Mouse (Mus musculus) heart, embryonic 12.5 days (tissue): Measurements from ENCODE around the gene Eif2b3. TPM values are rescaled to one million over a fixed set of nuclear protein-coding genes. Genes with fewer than 3 reads are reported as not detected.

ENCODE experiments used
- ATAC-seq: fragments of 200-750 bp; cut with Nextera tagmentation; 2 replicates; pipeline ENCODE4 v1.8.0; 2017; ENCODE audit warnings: moderate TSS enrichment, moderate library complexity; ENCODE audit not compliant: insufficient number of reproducible peaks, low FRiP score
- H3K27ac ChIP-seq: fragments of 300-500 bp; sonication (generic); 2 replicates; pipeline ENCODE4 v1.5.1; 2016; ENCODE audit warnings: mild to moderate bottlenecking, moderate library complexity; ENCODE audit not compliant: poor library complexity, severe bottlenecking
- H3K27me3 ChIP-seq: fragments of 300-500 bp; sonication (generic); replicated peaks from 2 replicates; pipeline ENCODE4 v1.6.1; 2016; ENCODE audit warnings: mild to moderate bottlenecking, moderate library complexity
- H3K36me3 ChIP-seq: fragments of 300-500 bp; sonication (generic); 2 replicates; pipeline ENCODE4 v1.6.1; 2016; ENCODE audit warnings: mild to moderate bottlenecking, moderate library complexity
- H3K4me1 ChIP-seq: fragments of 300-500 bp; sonication (generic); replicated peaks from 2 replicates; pipeline ENCODE4 v1.6.1; 2016; ENCODE audit warnings: mild to moderate bottlenecking
- H3K4me2 ChIP-seq: fragments of 300-500 bp; sonication (generic); 2 replicates; pipeline ENCODE4 v1.6.1; 2016; ENCODE audit warnings: mild to moderate bottlenecking, moderate library complexity
- H3K4me3 ChIP-seq: fragments of 300-500 bp; sonication (generic); 2 replicates; pipeline ENCODE4 v1.5.1; 2016; ENCODE audit warnings: mild to moderate bottlenecking
- H3K9ac ChIP-seq: fragments of 300-500 bp; sonication (generic); 2 replicates; pipeline ENCODE4 v1.6.1; 2016; ENCODE audit warnings: mild to moderate bottlenecking, moderate library complexity
- H3K9me3 ChIP-seq: fragments of 300-500 bp; sonication (generic); replicated peaks from 2 replicates; pipeline ENCODE4 v1.6.1; 2016; ENCODE audit warnings: mild to moderate bottlenecking, moderate library complexity
- WGBS: fragments of 180-500 bp; shearing (Covaris S2); methylation state at CpG from one replicate; pipeline ENCODE4 v1.1.7; 2016; 5-methylcytosine and 5-hydroxymethylcytosine counted together
- polyA plus RNA-seq: library from polyadenylated mRNA; unstranded; fragments of >200 nt; fragmentation: Nextera tagmentation; extraction: Ambion mirVana; gene quantifications from 2 replicates; pipeline ENCODE4 v1.2.1, GENCODE M21; 2016

The Eif2b3 gene
- polyA plus RNA-seq, 1 experiment from 2014 or later = 29.2 TPM

DNA sequence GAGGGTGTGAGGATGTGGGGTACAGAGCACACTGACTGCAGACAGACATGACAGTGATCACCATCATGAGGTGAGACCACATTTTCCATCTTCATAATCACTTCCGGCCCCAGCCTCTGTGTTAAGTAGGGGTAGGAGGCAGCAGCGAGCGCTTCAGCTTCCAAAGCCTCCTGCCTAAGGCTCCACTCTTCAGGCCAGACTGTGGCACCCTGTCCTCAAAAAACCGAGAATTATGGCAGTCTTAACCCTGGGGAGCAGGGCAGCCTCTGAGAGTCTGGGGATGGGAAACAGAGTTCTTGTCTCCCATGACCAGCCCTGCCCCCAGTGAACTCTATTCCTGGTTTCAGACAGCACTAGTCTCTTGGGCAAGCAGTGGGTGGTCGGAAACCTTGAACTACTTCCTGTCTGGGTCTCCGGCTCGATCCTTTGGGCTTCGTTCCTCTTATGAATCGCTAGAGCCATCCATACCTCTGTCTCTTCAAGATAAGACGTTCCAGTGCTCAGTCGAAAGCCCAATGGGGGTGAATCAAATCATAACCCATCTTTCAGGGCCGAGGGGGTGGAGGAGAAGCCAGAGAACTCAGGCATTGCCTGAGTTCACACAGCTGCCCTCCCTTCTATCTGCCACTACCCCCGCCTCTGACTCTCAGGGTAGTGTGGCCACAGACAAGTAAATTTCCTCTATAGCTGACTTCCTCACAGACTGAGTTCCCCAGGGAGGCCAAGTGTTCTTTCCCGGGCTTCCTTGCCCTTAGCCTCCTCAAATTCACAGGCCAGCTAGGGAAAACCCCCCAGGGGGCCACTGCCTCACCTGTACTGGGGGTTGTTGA lies 105.5 kb downstream of the Eif2b3 start:
- Histone ChIP-seq H3K27me3 (peaks cover 3% of the 10 kb centered on the region; the same call in 1 of the 2 replicates), H3K27ac (peak overlapping the region; percentile 61), H3K9ac (peak overlapping the region; percentile 16; the same call in 1 of the 2 replicates), H3K4me2 (0 out of 2 replicates have a peak overlapping the region, but pooled peaks have one; percentile 4), H3K4me1 (peaks cover 24% of the 10 kb centered on the region), H3K4me3 (no peak overlapping the region), H3K9me3 (no peaks in the 10 kb centered on the region), H3K36me3 (peaks cover 13% of the 10 kb centered on the region)
- 50% methylated on average over 14 of the region's 14 CpGs for WGBS
- ATAC-seq = no peak

- H3K27ac ChIP-seq = peak within 1 kb of the TSS; percentile 74
- H3K4me3 ChIP-seq = no peak within 1 kb of the TSS
- no peaks in the 10 kb centered on the region for H3K9me3 ChIP-seq
- peak within 1 kb of the TSS; percentile 16; the same call in 1 of the 2 replicates for H3K9ac ChIP-seq
- 0 out of 2 replicates have a peak within 1 kb of the TSS, but pooled peaks have one; percentile 4 for H3K4me2 ChIP-seq
- 41% methylated on average over 8 of the region's 8 CpGs for WGBS
- H3K4me1 ChIP-seq = peaks cover 21% of the 10 kb centered on the region
- H3K36me3 ChIP-seq = peaks cover 13% of the 10 kb centered on the region
- peaks cover 6% of the 10 kb centered on the region; the same call in 1 of the 2 replicates for H3K27me3 ChIP-seq
- peak; percentile 24; the same call in 1 of the 2 replicates for ATAC-seq
Measured at GRCm38 (mm10) chr4:117125348-117125909, 106.2 kb downstream of the Eif2b3 start, which contains the start of gene Btbd19. Btbd19 (minus strand) TSS chr4:117125725.

- peaks cover 21% of the 10 kb centered on the region for H3K4me1 ChIP-seq
- peak overlapping the region; percentile 16; the same call in 1 of the 2 replicates for H3K9ac ChIP-seq
- peak overlapping the region; percentile 74 for H3K27ac ChIP-seq
- no peaks in the 10 kb centered on the region for H3K9me3 ChIP-seq
- WGBS = 38% methylated on average over 15 of the region's 15 CpGs
- no peak overlapping the region for H3K4me2 ChIP-seq
- H3K4me3 ChIP-seq = no peak overlapping the region
- H3K27me3 ChIP-seq = peaks cover 12% of the 10 kb centered on the region; the same call in 1 of the 2 replicates
- H3K36me3 ChIP-seq = peaks cover 13% of the 10 kb centered on the region
- peak; percentile 79 for ATAC-seq
Measured at GRCm38 (mm10) chr4:117125910-117126674, 106.9 kb downstream of the Eif2b3 start.

GRCm38 (mm10) chr4:117126675-117127290 lies 107.6 kb downstream of the Eif2b3 start, which contains the start of gene Tctex1d4:
Tctex1d4 (plus strand) TSS chr4:117126794.
- Histone ChIP-seq H3K4me3 (no peak within 1 kb of the TSS), H3K9ac (peak within 1 kb of the TSS; percentile 16; the same call in 1 of the 2 replicates), H3K36me3 (peaks cover 13% of the 10 kb centered on the region), H3K4me1 (peaks cover 21% of the 10 kb centered on the region), H3K27me3 (peaks cover 18% of the 10 kb centered on the region), H3K9me3 (no peaks in the 10 kb centered on the region), H3K4me2 (no peak within 1 kb of the TSS), H3K27ac (peak within 1 kb of the TSS; percentile 74)
- no peak for ATAC-seq
- WGBS = 84% methylated on average over 9 of the region's 9 CpGs

DNA sequence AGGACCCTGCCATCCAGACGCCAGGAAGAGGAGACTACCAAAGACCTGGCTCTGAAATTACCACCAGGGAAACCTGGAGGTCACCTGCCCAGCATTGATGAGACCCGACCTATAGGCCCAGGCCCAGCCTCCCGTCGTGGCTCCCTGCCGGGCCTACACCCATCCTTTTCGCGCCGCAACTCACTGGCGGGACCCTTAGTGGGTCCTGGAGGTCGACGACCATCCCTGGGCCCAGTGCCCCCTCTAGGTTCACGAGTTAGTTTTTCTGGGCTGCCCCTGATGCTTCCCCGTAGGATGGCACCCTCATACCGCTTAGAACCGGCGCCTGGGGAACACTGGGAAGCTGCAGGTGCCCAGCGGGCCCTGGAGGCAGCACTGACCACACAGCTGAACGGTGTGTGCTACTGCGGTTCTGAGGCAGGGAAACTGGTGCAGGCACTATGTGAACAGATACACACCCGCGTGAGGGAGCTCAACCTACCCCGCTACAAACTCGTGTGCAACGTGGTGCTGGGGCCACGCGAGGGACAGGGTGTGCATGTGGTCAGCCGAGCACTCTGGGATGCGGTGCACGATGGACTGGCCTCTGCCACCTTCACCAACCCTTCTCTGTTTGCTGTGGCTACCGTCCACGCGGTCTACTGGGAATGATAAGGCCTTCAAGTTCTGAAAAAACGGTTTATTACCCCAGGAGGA lies 108.9 kb downstream of the Eif2b3 start:
- H3K27ac ChIP-seq = no peak overlapping the region
- ATAC-seq = no peak
- 87% methylated on average over 33 of the region's 33 CpGs for WGBS
- no peak overlapping the region for H3K4me2 ChIP-seq
- H3K27me3 ChIP-seq = peaks cover 32% of the 10 kb centered on the region
- no peaks in the 10 kb centered on the region for H3K9me3 ChIP-seq
- no peak overlapping the region for H3K4me3 ChIP-seq
- H3K9ac ChIP-seq = no peak overlapping the region
- H3K36me3 ChIP-seq = peaks cover 13% of the 10 kb centered on the region
- H3K4me1 ChIP-seq = peaks cover 31% of the 10 kb centered on the region

DNA sequence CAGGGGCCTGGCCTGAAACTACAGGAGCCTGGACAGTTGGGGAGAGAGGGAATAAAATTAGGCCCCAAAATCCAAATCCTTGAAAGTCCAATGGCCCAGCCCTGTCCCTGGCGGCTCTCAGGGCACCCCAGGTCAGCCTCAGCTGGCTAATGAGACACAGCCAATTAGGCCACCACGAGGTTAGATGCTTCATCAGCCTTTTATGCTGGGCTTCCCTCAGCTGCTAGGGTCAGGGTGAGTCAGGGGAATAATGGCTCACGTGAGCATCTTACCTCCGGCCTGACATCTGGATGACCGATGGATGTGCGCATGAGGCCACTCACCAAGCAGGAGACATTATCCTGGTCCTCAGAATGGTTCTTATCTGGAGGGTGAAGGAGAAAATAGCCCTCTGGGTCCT lies 111.6 kb downstream of the Eif2b3 start:
- WGBS = 76% methylated on average over 6 of the region's 6 CpGs
- Histone ChIP-seq H3K9me3 (no peaks in the 10 kb centered on the region), H3K4me2 (no peak overlapping the region), H3K36me3 (peaks cover 13% of the 10 kb centered on the region), H3K4me3 (no peak overlapping the region), H3K27me3 (peaks cover 32% of the 10 kb centered on the region), H3K4me1 (peaks cover 20% of the 10 kb centered on the region), H3K9ac (no peak overlapping the region), H3K27ac (no peak overlapping the region)
- no peak for ATAC-seq

GRCm38 (mm10) chr4:117131198-117131597 lies 112.0 kb downstream of the Eif2b3 start:
- H3K4me1 ChIP-seq = peaks cover 19% of the 10 kb centered on the region
- H3K27me3 ChIP-seq = peaks cover 32% of the 10 kb centered on the region
- H3K4me3 ChIP-seq = no peak overlapping the region
- no peak for ATAC-seq
- no peak overlapping the region for H3K27ac ChIP-seq
- H3K9ac ChIP-seq = no peak overlapping the region
- peaks cover 13% of the 10 kb centered on the region for H3K36me3 ChIP-seq
- no peak overlapping the region for H3K4me2 ChIP-seq
- 67% methylated on average over 6 of the region's 6 CpGs for WGBS
- H3K9me3 ChIP-seq = no peaks in the 10 kb centered on the region

GRCm38 (mm10) chr4:117131890-117132793 lies 112.9 kb downstream of the Eif2b3 start:
- ATAC-seq = no peak
- 31% methylated on average over 7 of the region's 7 CpGs for WGBS
- no peak overlapping the region for H3K27ac ChIP-seq
- H3K4me3 ChIP-seq = peak overlapping the region; percentile 77
- H3K9me3 ChIP-seq = no peaks in the 10 kb centered on the region
- H3K9ac ChIP-seq = no peak overlapping the region
- peaks cover 15% of the 10 kb centered on the region for H3K4me1 ChIP-seq
- peaks cover 32% of the 10 kb centered on the region for H3K27me3 ChIP-seq
- peaks cover 13% of the 10 kb centered on the region for H3K36me3 ChIP-seq
- peak overlapping the region; percentile 94 for H3K4me2 ChIP-seq

DNA sequence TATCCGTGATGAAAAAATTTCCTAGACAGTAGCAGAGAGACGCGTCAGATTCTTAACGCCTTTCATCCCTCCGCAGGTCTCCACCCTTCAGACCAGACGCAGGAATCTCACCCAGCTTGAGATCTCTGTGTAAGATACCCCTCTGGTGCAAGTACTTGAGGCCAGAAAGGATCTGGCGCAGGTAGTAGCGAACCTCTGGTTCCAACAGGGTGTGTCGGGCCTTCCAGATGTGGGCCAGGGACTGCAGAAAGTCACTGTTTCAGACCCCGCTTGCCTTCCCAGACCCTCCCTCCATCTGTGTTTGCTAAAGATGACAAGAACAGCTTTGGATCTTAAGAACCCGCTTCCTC lies 113.6 kb downstream of the Eif2b3 start:
- Histone ChIP-seq H3K4me2 (peak overlapping the region; percentile 94), H3K9ac (peak overlapping the region; percentile 80), H3K9me3 (no peaks in the 10 kb centered on the region), H3K27me3 (peaks cover 32% of the 10 kb centered on the region), H3K27ac (no peak overlapping the region), H3K36me3 (peaks cover 13% of the 10 kb centered on the region), H3K4me3 (peak overlapping the region; percentile 77), H3K4me1 (peaks cover 15% of the 10 kb centered on the region)
- 18% methylated on average over 11 of the region's 11 CpGs for WGBS
- no peak for ATAC-seq
